Mouse (Mus musculus) hematopoietic stem cell, adult 5-6 weeks (primary cell): ENCODE results near the gene Gtpbp4. TPM values are rescaled to one million over a fixed set of nuclear protein-coding genes. Genes with fewer than 3 reads are reported as not detected.
A peak's percentile ranks its signal among the peaks of the same experiment; 100 is the strongest.
"Not testable (repeated sequence)": the region's sequence is repeated elsewhere in the genome, so short reads cannot be mapped to it uniquely, and the experiment has no call there.

Experiments
- ATAC-seq, 2 experiments: fragments of 125-278 bp in 1 of 2; replicated peaks in 1 of 2; 2 replicates each; pipeline ENCODE4 v1.8.0; 2016 to 2017; ENCODE audit warnings: inconsistent platforms in 2 of 2, mild to moderate bottlenecking in 2 of 2, moderate number of reproducible peaks in 2 of 2, low read depth in 1 of 2, moderate TSS enrichment in 1 of 2; ENCODE audit not compliant: low FRiP score in 2 of 2, poor library complexity in 2 of 2, severe bottlenecking in 2 of 2, insufficient read depth in 1 of 2, low TSS enrichment in 1 of 2
- total RNA-seq: library from RNA; stranded (forward); fragments of 172-1452, 232-1000 nt; gene quantifications from 2 replicates; pipeline ENCODE4 v1.2.3, GENCODE M21; 2017

The Gtpbp4 gene
- total RNA-seq, 1 experiment from 2014 or later: 139 TPM

DNA sequence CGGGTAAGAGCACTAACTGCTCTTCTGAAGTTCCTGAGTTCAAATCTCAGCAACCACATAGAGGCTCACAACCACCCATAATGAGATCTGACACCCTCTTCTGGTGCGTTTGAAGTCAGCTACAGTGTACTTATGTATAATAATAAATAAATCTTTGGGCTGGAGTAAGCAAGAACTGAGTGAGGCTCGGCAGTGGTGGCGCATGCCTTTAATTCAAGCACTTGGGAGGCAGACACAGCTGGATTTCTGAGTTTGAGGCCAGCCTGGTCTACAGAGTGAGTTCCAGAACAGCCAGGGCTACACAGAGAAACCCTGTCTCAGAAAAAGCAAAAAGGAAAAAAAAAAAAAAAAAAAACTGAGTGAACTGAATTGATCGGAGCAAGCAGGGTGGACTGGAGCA, 1.3 kb upstream of the Gtpbp4 start:
- not testable (repeated sequence) for ATAC-seq

DNA sequence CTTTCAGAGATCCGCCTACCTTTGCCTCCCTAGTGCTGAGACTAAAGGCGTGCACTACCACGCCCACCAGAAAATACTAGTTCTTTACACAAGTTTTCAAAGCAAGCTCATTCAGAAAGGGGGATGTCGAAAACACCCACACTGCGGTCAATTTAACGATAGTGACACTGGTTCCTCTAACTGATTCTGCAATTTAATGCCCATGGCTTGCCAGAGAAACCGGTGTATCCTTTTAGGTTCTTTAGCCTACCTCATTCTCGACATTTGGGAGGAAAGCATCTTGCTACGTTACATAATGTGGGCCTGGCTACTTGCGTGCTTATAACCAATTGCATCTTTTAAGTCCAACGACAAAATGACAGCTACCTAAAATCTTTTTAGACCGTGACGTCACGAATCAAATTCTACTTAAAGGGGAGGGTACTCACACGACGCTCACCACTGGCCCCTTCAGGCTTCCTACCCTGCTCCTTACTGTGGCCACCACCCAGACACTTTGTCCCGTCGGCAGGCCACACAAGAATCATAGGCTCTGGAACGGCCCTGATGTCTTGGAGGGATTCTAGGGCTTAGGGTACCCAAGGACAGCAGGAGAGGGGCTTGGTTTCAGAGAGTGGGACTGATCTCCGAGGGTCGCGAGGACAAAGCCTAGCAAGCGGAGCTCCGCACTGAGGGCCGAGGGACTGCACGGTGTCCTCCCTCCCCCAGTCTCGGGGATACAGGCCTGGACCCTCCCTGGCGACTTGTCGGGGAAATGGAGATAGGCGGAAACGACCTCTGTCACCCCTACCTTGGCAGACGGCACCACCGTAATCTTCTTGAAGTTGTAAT, 509 bp downstream of the Gtpbp4 start:
- peak; percentile 48 for ATAC-seq

- no peak for ATAC-seq
These were observed 3.7 kb downstream of the Gtpbp4 start for GRCm38 (mm10) chr13:8992231-8992630.

DNA sequence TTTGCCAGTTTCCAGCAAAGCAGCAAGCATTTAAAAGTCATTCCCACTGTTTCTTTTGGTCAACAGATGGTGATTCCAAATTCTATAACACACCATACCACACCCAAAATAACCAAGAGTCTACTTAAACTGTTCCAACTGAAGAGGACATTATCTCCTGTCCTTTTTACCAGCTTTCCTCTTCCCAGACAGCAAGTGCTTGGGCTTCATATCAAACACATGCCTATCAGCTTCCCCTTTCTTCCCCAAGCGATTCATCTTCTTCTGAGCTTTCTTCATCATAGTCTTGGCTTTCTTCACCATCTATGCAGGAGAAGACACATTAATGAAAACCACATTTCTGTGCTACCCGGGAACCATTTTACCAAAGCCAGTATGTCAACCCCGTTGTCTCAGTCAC, 22.9 kb downstream of the Gtpbp4 start:
- ATAC-seq: no peak

- no peak for ATAC-seq
These were observed 23.5 kb downstream of the Gtpbp4 start for GRCm38 (mm10) chr13:8972369-8972768.

DNA sequence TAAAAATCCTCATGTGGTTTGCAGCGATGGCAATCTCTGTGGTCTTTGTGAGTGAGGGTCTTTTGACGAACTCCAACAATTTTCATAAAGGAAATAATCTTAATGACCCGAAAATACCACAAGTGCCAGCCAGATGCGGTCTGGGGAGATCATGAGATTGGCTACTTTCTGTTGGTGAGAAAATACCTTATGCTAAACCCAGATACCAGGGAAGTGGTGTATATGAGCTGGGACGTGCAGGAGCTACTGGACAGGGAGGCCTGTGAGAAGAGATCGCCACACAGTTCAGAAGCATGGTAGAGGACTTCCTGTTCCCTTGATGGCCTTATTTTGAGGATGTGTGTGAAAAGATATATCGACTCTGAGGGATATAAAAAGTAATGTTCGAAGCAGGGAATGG, 28.1 kb downstream of the Gtpbp4 start:
- no peak for ATAC-seq

DNA sequence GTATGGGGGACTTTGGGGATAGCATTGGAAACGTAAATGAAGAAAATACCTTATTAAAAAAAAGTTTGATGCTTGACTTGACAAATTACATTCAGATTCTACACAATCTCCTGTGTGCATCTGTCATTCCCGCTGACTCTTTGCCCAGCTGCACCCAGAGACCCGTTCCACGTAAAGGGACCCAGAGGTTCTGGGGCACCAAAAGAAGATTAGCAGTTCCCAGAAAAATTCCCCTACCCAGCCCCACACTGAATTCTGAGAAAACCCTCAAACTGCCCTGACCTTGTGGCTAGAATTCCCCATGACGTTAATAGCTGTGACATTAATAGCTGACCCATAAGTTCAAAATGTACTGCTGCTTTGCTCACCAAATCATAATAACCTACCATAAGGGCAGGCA, 30.7 kb downstream of the Gtpbp4 start:
- no peak for ATAC-seq

DNA sequence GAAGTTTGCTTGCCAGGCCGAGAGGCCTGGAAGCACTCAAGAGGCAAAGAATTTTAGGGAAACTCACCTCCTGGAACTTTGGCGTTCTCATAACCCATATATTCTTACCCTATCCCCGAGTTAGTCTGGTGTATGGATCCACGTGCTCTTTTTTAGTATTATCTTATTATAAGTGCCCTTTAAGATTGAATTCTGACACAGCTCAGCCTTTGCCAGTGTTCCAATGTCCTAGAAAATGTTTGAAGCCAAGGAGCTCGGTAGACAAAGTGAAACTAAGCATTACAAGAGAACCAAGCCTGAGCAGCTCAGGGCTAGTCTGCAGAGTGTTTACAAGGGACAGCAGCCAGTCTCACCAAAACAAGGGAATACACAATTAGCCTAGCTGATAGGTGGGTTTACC, 33.6 kb downstream of the Gtpbp4 start:
- ATAC-seq: not testable (repeated sequence)

DNA sequence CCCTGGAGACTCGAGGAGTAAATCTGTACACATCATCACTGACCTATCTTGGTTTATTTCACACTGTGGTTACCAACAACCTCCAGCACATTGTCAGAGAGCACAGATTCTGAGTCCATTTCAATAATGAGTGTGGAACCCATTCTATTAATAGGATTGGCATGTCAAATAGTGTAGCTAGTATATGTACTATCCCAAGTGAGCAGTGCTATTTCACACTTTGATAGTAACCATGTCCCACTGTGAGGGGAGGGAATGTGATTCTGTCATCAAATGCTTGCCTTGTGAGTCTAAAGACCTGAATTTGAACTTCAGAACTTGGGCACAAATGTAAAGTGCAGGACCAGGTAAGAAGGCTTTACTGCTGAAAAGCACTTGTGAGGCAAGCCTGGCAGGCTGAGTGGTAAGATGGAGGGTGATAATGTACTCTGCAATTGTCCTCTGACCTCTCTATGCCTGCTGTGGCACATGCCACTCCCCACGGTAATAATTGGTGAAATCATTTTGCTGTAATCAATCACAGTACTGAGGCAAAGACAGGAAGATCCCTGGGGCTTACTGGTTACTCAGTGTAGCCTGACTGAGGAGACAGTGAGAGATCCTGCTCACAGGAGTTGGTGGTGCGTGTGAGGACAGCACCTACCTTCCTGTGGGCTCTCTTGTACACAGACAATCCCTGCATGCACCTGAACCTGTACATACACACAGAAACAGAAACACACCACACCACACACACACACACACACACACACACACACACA, 34.6 kb downstream of the Gtpbp4 start:
- not testable (repeated sequence) for ATAC-seq

- ATAC-seq: not testable (repeated sequence)
These were observed 36.3 kb downstream of the Gtpbp4 start for GRCm38 (mm10) chr13:8959554-8959953.

GRCm38 (mm10) chr13:8959058-8959457, 36.8 kb downstream of the Gtpbp4 start:
- not testable (repeated sequence) for ATAC-seq

DNA sequence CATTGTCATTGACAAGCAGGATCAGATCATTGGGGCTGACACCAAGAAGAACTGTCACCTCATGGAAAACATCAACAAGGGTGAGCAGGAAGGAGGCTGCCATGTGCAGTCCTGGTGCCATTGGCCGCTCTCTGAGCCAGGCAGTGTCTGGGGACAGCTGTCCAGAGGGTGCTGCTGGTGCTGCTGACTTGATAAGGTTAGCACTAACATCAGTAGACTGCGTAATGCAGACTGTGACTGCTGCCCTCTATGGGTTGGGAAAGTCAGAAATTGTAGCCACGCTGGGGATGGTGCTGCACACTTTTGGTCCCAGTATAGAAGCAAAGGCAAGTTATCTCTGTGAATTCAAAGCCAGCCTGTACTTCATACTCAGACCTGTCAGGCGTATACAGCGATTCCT, 39.0 kb downstream of the Gtpbp4 start:
- peak; percentile 48 to 63; a peak in 2 of 4 replicates for ATAC-seq

- ATAC-seq: not testable (repeated sequence)
These were observed 40.8 kb downstream of the Gtpbp4 start for GRCm38 (mm10) chr13:8955127-8955526.

DNA sequence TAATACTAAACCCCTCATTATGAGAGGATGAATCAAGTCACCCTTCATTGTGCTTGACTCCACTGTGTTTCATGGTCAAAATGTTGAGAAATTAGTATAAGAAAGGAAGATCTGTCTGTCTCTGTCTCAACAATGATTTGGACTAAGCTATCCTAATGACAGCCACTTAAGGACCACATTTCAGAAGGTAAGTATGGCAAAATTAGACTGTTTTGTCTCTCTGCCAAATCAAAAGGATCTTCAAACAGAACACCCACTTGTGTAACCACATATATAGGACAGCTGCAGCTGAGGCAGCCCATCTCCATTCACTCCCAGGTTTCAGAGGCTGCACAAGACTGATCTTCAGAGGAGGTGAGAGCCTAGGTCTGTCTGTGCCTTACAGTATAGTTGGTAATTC, 43.3 kb downstream of the Gtpbp4 start, which contains the start of gene Idi2:
Gene Idi2 (plus strand): TSS at position 301 of the 400 bp plus-strand sequence.
- ATAC-seq: not testable (repeated sequence)

GRCm38 (mm10) chr13:8948131-8948530, 47.8 kb downstream of the Gtpbp4 start, which contains the start of gene Gm9745:
Gene Gm9745 (minus strand): TSS chr13:8948231.
- ATAC-seq: not testable (repeated sequence)

DNA sequence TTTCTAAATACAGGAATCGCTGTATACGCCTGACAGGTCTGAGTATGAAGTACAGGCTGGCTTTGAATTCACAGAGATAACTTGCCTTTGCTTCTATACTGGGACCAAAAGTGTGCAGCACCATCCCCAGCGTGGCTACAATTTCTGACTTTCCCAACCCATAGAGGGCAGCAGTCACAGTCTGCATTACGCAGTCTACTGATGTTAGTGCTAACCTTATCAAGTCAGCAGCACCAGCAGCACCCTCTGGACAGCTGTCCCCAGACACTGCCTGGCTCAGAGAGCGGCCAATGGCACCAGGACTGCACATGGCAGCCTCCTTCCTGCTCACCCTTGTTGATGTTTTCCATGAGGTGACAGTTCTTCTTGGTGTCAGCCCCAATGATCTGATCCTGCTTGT, 52.1 kb downstream of the Gtpbp4 start:
- peak; percentile 54 to 69; a peak in 3 of 4 replicates for ATAC-seq

DNA sequence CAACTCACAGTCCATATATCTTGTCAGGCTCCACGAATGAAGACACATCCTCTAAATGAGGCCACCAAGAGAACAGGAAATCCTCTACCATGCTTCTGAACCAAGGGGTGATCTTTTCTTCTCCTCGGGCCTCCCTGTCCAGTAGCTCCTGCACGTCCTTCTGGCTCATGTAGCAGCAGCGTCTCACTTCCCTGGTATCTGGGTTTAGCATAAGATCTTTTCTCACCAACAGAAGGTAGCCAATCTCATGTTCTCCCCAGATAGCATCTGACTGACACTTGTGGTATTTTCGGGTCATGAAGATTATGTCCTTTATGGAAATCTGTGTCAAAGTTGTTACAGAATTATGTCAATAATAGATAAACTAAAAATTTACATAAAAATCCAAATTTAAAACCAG, 54.2 kb downstream of the Gtpbp4 start:
- ATAC-seq: not testable (repeated sequence)

DNA sequence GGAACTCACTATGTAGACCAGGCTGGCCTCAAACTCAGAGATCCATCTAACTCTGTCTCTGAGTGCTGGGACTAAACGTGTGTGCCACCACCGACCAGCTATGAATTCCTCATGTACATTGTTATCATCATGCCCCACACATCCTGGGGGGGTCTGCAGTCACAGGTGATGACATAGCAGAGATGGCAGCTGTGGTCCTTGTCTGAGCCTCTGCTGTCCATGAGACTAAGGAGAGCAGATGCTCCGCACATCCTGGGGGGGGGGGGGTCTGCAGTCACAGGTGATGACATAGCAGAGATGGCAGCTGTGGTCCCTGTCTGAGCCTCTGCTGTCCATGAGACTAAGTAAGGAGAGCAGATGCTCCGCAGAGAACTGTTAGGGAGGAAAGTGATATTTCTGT, 54.8 kb downstream of the Gtpbp4 start:
- not testable (repeated sequence) for ATAC-seq
